Mouse (Mus musculus): ENCODE measurements around the gene Lrrc27. TPM values are rescaled to one million over a fixed set of nuclear protein-coding genes. Genes with fewer than 3 reads are reported as not detected.

Lrrc27 gene
- polyA plus RNA-seq (2012; ENCODE audit: insufficient read depth, insufficient read length, missing spikeins): 4.6 and 8.9 TPM in 2 replicates

GRCm38 (mm10) chr7:139212754-139213745, at the start of gene Lrrc27, which contains the start of gene Stk32c:
Gene Lrrc27, plus strand, starts transcription at chr7:139212988.
Gene Stk32c, minus strand, starts transcription at chr7:139213307.
- H3K4me1 ChIP-seq (ENCODE audit: control insufficient read depth, insufficient read depth, low read length): peaks cover 20% of the 10 kb centered on the region
- peak within 1 kb of the TSS; percentile 83 for H3K4me3 ChIP-seq (ENCODE audit: insufficient read depth, low read length)
- TF ChIP-seq CTCF (IDR thresholded peaks at IDR 0.05; ENCODE audit: low read depth, low read length): no peak
- no peak for TF ChIP-seq POLR2A (IDR thresholded peaks at IDR 0.05; ENCODE audit: borderline replicate concordance, low read depth, low read length)
- H3K27ac ChIP-seq (ENCODE audit: insufficient read depth, low read depth, low read length): peak within 1 kb of the TSS; percentile 80

DNA sequence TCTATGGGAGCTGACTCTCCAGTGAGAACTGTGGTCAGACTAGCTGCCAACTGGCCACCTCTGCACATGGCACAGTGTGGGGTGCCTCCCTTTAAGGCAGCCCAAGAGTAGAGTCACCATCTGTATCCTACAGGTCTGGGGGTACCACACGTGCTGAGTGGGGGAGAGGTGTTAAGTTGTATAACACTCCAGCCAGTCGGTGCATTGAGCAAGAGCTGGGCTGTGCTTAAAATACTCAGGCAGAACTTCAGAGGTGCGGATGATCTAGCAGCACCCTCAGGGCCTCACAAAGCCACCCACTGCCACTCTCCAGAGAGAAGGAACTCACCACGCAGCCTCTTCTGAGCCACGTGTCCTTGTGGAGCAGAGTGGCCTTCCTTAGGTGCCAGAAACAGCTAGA, 48.4 kb upstream of the Lrrc27 start:
- TF ChIP-seq CTCF (IDR thresholded peaks at IDR 0.05; ENCODE audit: low read depth, low read length) (no peak), POLR2A (IDR thresholded peaks at IDR 0.05; ENCODE audit: borderline replicate concordance, low read depth, low read length) (no peak)
- H3K4me3 ChIP-seq (ENCODE audit: insufficient read depth, low read length): no peak overlapping the region

DNA sequence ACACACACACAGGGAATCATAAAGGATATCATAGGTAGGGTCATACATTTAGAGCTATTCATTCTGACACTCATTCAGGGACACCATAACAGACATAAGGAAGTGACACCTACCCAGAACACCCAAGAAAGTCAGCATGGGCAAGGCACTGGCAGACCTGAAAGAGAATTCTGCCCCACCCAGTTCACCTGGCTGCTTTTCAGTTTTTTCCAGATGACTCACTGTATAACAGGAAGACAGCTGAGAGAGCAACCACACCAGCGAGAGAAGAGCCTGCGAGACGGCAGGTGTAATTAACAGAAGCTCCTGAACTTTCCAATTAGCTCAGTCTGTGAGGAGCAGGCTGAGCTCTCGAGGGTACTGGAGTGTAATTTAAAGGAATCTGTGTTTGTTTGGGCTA, 43.6 kb upstream of the Lrrc27 start:
- TF ChIP-seq POLR2A (IDR thresholded peaks at IDR 0.05; ENCODE audit: borderline replicate concordance, low read depth, low read length) (no peak), CTCF (IDR thresholded peaks at IDR 0.05; ENCODE audit: low read depth, low read length) (no peak)
- Histone ChIP-seq H3K4me3 (ENCODE audit: insufficient read depth, low read length) (no peak overlapping the region), H3K4me1 (ENCODE audit: control insufficient read depth, insufficient read depth, low read length) (no peaks in the 10 kb centered on the region), H3K27ac (ENCODE audit: insufficient read depth, low read depth, low read length) (no peak overlapping the region)

More for the DNA sequence above, 48.4 kb upstream of the Lrrc27 start:
- H3K27ac ChIP-seq (ENCODE audit: insufficient read depth, low read depth, low read length): no peak overlapping the region
- no peaks in the 10 kb centered on the region for H3K4me1 ChIP-seq (ENCODE audit: control insufficient read depth, insufficient read depth, low read length)

DNA sequence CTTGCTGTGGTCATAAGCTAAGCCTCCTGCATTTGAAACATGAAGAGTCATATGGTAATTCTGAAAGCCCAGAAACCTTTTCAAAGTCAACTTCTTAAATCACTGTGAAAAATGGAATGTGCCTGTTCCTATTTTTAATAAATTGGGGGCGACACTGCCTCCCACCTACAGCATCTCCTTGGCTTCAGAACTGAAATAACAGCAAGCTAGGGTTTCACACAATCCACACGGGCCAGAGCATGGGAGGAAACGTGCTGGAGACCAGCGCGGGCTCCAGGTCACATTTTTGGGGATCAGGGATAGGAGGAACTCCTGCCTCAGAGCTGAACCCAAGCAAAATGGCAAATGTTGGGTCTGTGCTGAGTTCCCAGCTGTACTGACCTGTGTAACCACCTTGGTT, 33.5 kb upstream of the Lrrc27 start:
- TF ChIP-seq CTCF (IDR thresholded peaks at IDR 0.05; ENCODE audit: low read depth, low read length): no peak
- no peak for TF ChIP-seq POLR2A (IDR thresholded peaks at IDR 0.05; ENCODE audit: borderline replicate concordance, low read depth, low read length)
- no peaks in the 10 kb centered on the region for H3K4me1 ChIP-seq (ENCODE audit: control insufficient read depth, insufficient read depth, low read length)
- H3K27ac ChIP-seq (ENCODE audit: insufficient read depth, low read depth, low read length): no peak overlapping the region
- no peak overlapping the region for H3K4me3 ChIP-seq (ENCODE audit: insufficient read depth, low read length)

GRCm38 (mm10) chr7:139180058-139180457, 32.7 kb upstream of the Lrrc27 start:
- Histone ChIP-seq H3K4me3 (ENCODE audit: insufficient read depth, low read length) (no peak overlapping the region), H3K27ac (ENCODE audit: insufficient read depth, low read depth, low read length) (no peak overlapping the region), H3K4me1 (ENCODE audit: control insufficient read depth, insufficient read depth, low read length) (no peaks in the 10 kb centered on the region)
- TF ChIP-seq POLR2A (IDR thresholded peaks at IDR 0.05; ENCODE audit: borderline replicate concordance, low read depth, low read length) (no peak), CTCF (IDR thresholded peaks at IDR 0.05; ENCODE audit: low read depth, low read length) (no peak)

DNA sequence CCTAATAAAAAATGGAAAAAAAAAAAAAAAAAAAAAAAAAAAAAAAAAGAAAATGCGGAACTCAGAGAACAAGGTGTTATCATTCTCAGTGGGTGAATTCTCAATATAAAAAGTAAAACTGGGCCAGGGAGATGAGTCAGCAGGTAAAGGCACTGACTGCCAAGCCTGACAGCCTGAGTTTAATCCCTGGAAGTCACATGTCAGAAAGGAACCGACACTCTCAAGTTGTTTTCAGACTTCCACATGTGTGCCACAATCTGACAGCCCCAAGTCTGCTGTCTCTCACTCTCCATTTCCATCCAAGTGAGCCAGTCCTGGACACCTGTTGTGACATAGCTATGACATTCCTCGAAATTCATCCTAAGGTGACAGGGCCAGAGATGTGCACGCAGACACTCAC, 28.4 kb upstream of the Lrrc27 start:
- no peaks in the 10 kb centered on the region for H3K4me1 ChIP-seq (ENCODE audit: control insufficient read depth, insufficient read depth, low read length)
- TF ChIP-seq POLR2A (IDR thresholded peaks at IDR 0.05; ENCODE audit: borderline replicate concordance, low read depth, low read length) (no peak), CTCF (IDR thresholded peaks at IDR 0.05; ENCODE audit: low read depth, low read length) (no peak)
- H3K27ac ChIP-seq (ENCODE audit: insufficient read depth, low read depth, low read length): no peak overlapping the region
- H3K4me3 ChIP-seq (ENCODE audit: insufficient read depth, low read length): no peak overlapping the region

DNA sequence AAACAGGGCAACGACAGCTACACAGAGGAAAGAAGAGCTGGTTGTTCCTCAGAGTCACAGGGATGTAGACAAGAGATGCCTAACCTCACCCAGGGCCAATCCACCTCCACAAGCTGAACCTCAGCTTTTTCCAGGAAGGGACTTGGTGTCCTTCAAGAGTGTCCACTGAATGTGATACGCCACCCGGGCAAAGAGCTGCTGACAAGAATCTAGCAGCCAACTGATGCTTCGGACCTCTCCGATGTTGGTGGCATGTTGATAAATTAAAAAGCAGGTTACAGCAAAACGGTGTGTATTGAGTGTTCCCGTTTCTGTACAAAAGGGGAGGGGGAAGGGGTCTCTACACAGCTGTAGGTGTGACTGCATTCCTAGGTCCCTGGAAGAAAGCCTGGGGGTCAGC, 27.9 kb upstream of the Lrrc27 start:
- H3K27ac ChIP-seq (ENCODE audit: insufficient read depth, low read depth, low read length): no peak overlapping the region
- no peak for TF ChIP-seq CTCF (IDR thresholded peaks at IDR 0.05; ENCODE audit: low read depth, low read length)
- no peak for TF ChIP-seq POLR2A (IDR thresholded peaks at IDR 0.05; ENCODE audit: borderline replicate concordance, low read depth, low read length)
- H3K4me1 ChIP-seq (ENCODE audit: control insufficient read depth, insufficient read depth, low read length): no peaks in the 10 kb centered on the region
- no peak overlapping the region for H3K4me3 ChIP-seq (ENCODE audit: insufficient read depth, low read length)

GRCm38 (mm10) chr7:139185971-139186370, 26.8 kb upstream of the Lrrc27 start:
- Histone ChIP-seq H3K4me1 (ENCODE audit: control insufficient read depth, insufficient read depth, low read length) (no peaks in the 10 kb centered on the region), H3K4me3 (ENCODE audit: insufficient read depth, low read length) (no peak overlapping the region), H3K27ac (ENCODE audit: insufficient read depth, low read depth, low read length) (no peak overlapping the region)
- TF ChIP-seq POLR2A (IDR thresholded peaks at IDR 0.05; ENCODE audit: borderline replicate concordance, low read depth, low read length): no peak
- TF ChIP-seq CTCF (IDR thresholded peaks at IDR 0.05; ENCODE audit: low read depth, low read length): no peak

DNA sequence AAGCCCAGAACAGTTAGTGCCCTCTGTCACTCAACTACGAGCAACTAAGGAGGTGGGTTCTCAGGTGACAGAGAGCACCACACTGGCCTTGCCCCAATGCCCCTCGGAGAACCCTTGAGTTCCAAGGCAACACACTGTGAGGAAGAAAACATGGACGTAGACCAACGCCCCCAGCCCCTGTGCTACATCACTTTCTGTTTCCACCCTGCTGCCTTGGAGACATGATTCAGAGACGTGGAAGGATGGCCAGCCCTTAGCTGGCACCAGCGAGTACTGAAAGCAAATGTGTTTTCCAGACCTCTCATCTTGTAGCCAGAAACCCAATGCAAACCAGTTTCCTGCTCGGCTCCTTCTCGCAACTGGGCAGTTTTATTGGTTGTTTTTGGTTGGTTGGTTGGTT, 26.4 kb upstream of the Lrrc27 start:
- Histone ChIP-seq H3K4me1 (ENCODE audit: control insufficient read depth, insufficient read depth, low read length) (no peaks in the 10 kb centered on the region), H3K27ac (ENCODE audit: insufficient read depth, low read depth, low read length) (no peak overlapping the region), H3K4me3 (ENCODE audit: insufficient read depth, low read length) (no peak overlapping the region)
- TF ChIP-seq CTCF (IDR thresholded peaks at IDR 0.05; ENCODE audit: low read depth, low read length) (no peak), POLR2A (IDR thresholded peaks at IDR 0.05; ENCODE audit: borderline replicate concordance, low read depth, low read length) (no peak)

DNA sequence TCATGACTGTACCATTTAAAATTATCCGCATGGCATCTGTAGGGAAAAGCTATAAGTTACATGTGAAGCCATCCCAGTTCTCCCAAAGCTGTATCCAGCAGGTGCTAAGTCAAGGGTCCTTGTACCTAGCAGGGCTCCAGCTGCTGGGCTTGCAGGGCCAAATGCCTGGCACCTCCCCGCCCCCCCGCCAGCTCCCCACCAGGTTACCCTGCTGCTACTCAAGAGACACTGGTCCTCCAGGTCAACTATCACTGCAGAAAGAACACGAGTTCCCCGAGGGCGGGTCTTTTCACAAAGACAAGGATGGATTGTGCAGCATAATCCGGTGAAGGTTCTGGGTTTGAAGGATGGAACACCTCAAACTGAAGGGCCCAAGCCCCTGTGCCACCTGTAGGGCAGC, 25.5 kb upstream of the Lrrc27 start:
- TF ChIP-seq CTCF (IDR thresholded peaks at IDR 0.05; ENCODE audit: low read depth, low read length): no peak
- no peak for TF ChIP-seq POLR2A (IDR thresholded peaks at IDR 0.05; ENCODE audit: borderline replicate concordance, low read depth, low read length)
- peak overlapping the region; percentile 65 for H3K4me3 ChIP-seq (ENCODE audit: insufficient read depth, low read length)
- no peaks in the 10 kb centered on the region for H3K4me1 ChIP-seq (ENCODE audit: control insufficient read depth, insufficient read depth, low read length)
- H3K27ac ChIP-seq (ENCODE audit: insufficient read depth, low read depth, low read length): no peak overlapping the region
